8 mouse cellular contexts compared by ENCODE assay signal in genomic region chr17:46609721-46610514, GRCm38 (mm10). TPM values are rescaled to one million over a fixed set of nuclear protein-coding genes. Genes with fewer than 3 reads are reported as not detected.
A peak's percentile ranks its signal among the peaks of the same experiment; 100 is the strongest.
DNase-seq lines count a peak whose midpoint lies in the region; ATAC-seq and TF ChIP-seq lines count a peak whose summit lies in the region.

No protein-coding gene starts in this region.

- in situ Hi-C loops in ES-E14 (cut with MboI; ENCODE audit: low sequenced_read_pairs in 2 of 2, unreplicated experiment in 2 of 2) = no loop called here

- no peaks in the 10 kb centered on the region for H3K36me3 ChIP-seq in ES-E14 (ENCODE audit: control insufficient read depth, insufficient read depth, low read length, poor library complexity, severe bottlenecking)
- H3K36me3 ChIP-seq in liver, embryonic 16.5 days (ENCODE audit: control insufficient read depth, insufficient read depth) = no peaks in the 10 kb centered on the region
- H3K36me3 ChIP-seq in midbrain, embryonic 15.5 days (replicated peaks) = no peaks in the 10 kb centered on the region

- H3K4me2 ChIP-seq in liver, embryonic 16.5 days (ENCODE audit: low read depth, low read length) = peak overlapping the region; percentile 8; the same call in 1 of the 2 replicates
- H3K4me2 ChIP-seq in midbrain, embryonic 15.5 days = no peak overlapping the region

- H3K9me3 ChIP-seq in ES-E14 (ENCODE audit: control insufficient read depth, insufficient read depth, low read depth, low read length) = no peaks in the 10 kb centered on the region
- no peaks in the 10 kb centered on the region for H3K9me3 ChIP-seq in liver, embryonic 16.5 days (replicated peaks; ENCODE audit: control insufficient read depth, low read length)
- H3K9me3 ChIP-seq in midbrain, embryonic 15.5 days = no peaks in the 10 kb centered on the region

- 24% methylated on average over 15 of the region's 15 CpGs for WGBS in liver, embryonic 16.5 days (ENCODE audit: insufficient replicate concordance)
- 65% methylated on average over 15 of the region's 15 CpGs for WGBS in cerebellum, adult 2 months
- WGBS in midbrain, embryonic 15.5 days = 69% methylated on average over 15 of the region's 15 CpGs

- peak overlapping the region; percentile 42; the same call in 1 of the 2 replicates for H3K9ac ChIP-seq in ES-E14 (ENCODE audit: insufficient read depth, low read depth, low read length, poor library complexity, severe bottlenecking)
- no peak overlapping the region for H3K9ac ChIP-seq in liver, embryonic 16.5 days (ENCODE audit: low read depth, low read length)
- H3K9ac ChIP-seq in midbrain, embryonic 15.5 days = no peak overlapping the region

- no peak for TF ChIP-seq CTCF in cerebellum, adult 2 months (IDR thresholded peaks at IDR 0.05; ENCODE audit: borderline replicate concordance, insufficient read depth, low read depth, low read length)

- peaks cover 28 to 46% of the 10 kb centered on the region in 2 experiments for H3K4me1 ChIP-seq in ES-E14 (ENCODE audit: control insufficient read depth in 2 of 2, insufficient read depth in 2 of 2, low read length in 2 of 2, poor library complexity in 1 of 2)
- H3K4me1 ChIP-seq in liver, embryonic 16.5 days (ENCODE audit: control insufficient read depth, low read depth, low read length) = no peaks in the 10 kb centered on the region
- H3K4me1 ChIP-seq in cerebellum, adult 2 months (ENCODE audit: control insufficient read depth, insufficient read depth, low read length) = no peaks in the 10 kb centered on the region; the same call in 1 of the 2 replicates
- H3K4me1 ChIP-seq in midbrain, embryonic 15.5 days = peaks cover 15% of the 10 kb centered on the region

- intact Hi-C loops in heart, postnatal 14 days (cut with DNase I) = no loop called here
- intact Hi-C loops in left cerebral cortex, postnatal 14 days (cut with DNase I) = no loop called here

- TF ChIP-seq POLR2A in cerebellum, adult 2 months (IDR thresholded peaks at IDR 0.05; ENCODE audit: borderline replicate concordance, insufficient read depth, low read length) = no peak

- ATAC-seq in liver, embryonic 16.5 days (ENCODE audit: low read depth) = 0 out of 2 replicates have a peak, but pooled peaks have one; percentile 32
- ATAC-seq in midbrain, embryonic 15.5 days (replicated peaks) = no peak

- H3K27ac ChIP-seq in ES-E14 (ENCODE audit: insufficient read depth, low read depth, low read length, poor library complexity, severe bottlenecking) = peak overlapping the region; percentile 41; the same call in 1 of the 2 replicates
- H3K27ac ChIP-seq in liver, embryonic 16.5 days (ENCODE audit: low read length) = no peak overlapping the region
- no peak overlapping the region for H3K27ac ChIP-seq in cerebellum, adult 2 months (ENCODE audit: insufficient read depth, low read length)
- H3K27ac ChIP-seq in midbrain, embryonic 15.5 days = no peak overlapping the region

- DNase-seq in 3134 (ENCODE audit: extremely low read depth, insufficient read length, low spot score) (peak; percentile 75), ES-E14 (ENCODE audit: low read depth, low spot score) (no peak)
- DNase-seq in heart, postnatal 14 days = peak; percentile 33 to 47
- no peak for DNase-seq in cerebellum, adult 2 months
- no peak for DNase-seq in left cerebral cortex, postnatal 14 days (ENCODE audit: low spot score in 2 of 2)
- DNase-seq in spleen, postnatal 10 days (ENCODE audit: low spot score in 2 of 2) = no peak

- H3K27me3 ChIP-seq in liver, embryonic 16.5 days (ENCODE audit: control insufficient read depth, insufficient read depth, low read depth, low read length) = no peaks in the 10 kb centered on the region
- no peaks in the 10 kb centered on the region for H3K27me3 ChIP-seq in cerebellum, adult 2 months (ENCODE audit: control insufficient read depth, insufficient read depth, low read length)
- H3K27me3 ChIP-seq in midbrain, embryonic 15.5 days (replicated peaks) = no peaks in the 10 kb centered on the region

- peak overlapping the region; percentile 33; a peak in 3 of 4 replicates for H3K4me3 ChIP-seq in ES-E14 (ENCODE audit: insufficient read depth in 1 of 2, low read depth in 1 of 2, low read length in 2 of 2, poor library complexity in 1 of 2, severe bottlenecking in 1 of 2)
- H3K4me3 ChIP-seq in liver, embryonic 16.5 days (ENCODE audit: low read depth, low read length) = no peak overlapping the region
- no peak overlapping the region for H3K4me3 ChIP-seq in cerebellum, adult 2 months (replicated peaks; ENCODE audit: insufficient read depth, low read depth, low read length)
- no peak overlapping the region for H3K4me3 ChIP-seq in midbrain, embryonic 15.5 days

TF ChIP-seq in ES-E14, 5 proteins besides CTCF, POLR2A, EP300 and RAD21:
- TF ChIP-seq HCFC1 (IDR thresholded peaks at IDR 0.05; ENCODE audit: borderline replicate concordance, insufficient read depth, low read length) (no peak), ZNF384 (IDR thresholded peaks at IDR 0.05; ENCODE audit: low read depth, low read length) (no peak), MAFK (IDR thresholded peaks at IDR 0.05; ENCODE audit: insufficient read depth, low read depth, low read length) (no peak), ZC3H11A (IDR thresholded peaks at IDR 0.05; ENCODE audit: borderline replicate concordance, low read depth, low read length) (no peak), CHD2 (IDR thresholded peaks at IDR 0.05; ENCODE audit: low read depth, low read length) (no peak)
TF ChIP-seq in ES-E14: peak in this region for 0.

RNA-seq across cellular contexts. Expression of gene Ptk7, which starts 19.4 kb away (rescaled TPM):
- 200 and 384 TPM in 2 replicates for total RNA-seq in ES-E14 (2012; rRNA removed)
- 1 to 10 TPM; 9.1 to 9.2 TPM for total RNA-seq in heart, postnatal 14 days (2021)
- polyA plus RNA-seq in liver, embryonic 16.5 days (2015; fragmentation: Nextera tagmentation; extraction: Ambion mirVana) = 8.4 and 9.4 TPM in 2 replicates
- 5.5 and 5.9 TPM in 2 replicates for polyA plus RNA-seq in cerebellum, adult 2 months (2012; rRNA removed)
- 10 to 100 TPM; 13.8 to 13.9 TPM for total RNA-seq in left cerebral cortex, postnatal 14 days (2021)
- polyA plus RNA-seq in midbrain, embryonic 15.5 days (2015; fragmentation: Nextera tagmentation; extraction: Ambion mirVana) = 33.6 and 34.8 TPM in 2 replicates

RNA-seq across cellular contexts. Expression of gene Klc4, which starts 35.9 kb away (rescaled TPM):
- 17.8 and 20.7 TPM in 2 replicates for total RNA-seq in ES-E14 (2012; rRNA removed)
- 10 to 100 TPM; 24.5 to 25.3 TPM for total RNA-seq in heart, postnatal 14 days (2021)
- polyA plus RNA-seq in liver, embryonic 16.5 days (2015; fragmentation: Nextera tagmentation; extraction: Ambion mirVana) = 10.0 and 12.2 TPM in 2 replicates
- 28.1 and 29.8 TPM in 2 replicates for polyA plus RNA-seq in cerebellum, adult 2 months (2012; rRNA removed)
- total RNA-seq in left cerebral cortex, postnatal 14 days (2021) = 10 to 100 TPM; 15.8 to 16.5 TPM
- 42.5 and 44.5 TPM in 2 replicates for polyA plus RNA-seq in midbrain, embryonic 15.5 days (2015; fragmentation: Nextera tagmentation; extraction: Ambion mirVana)

RNA-seq across cellular contexts. Expression of gene Mrpl2, which starts 36.1 kb away (rescaled TPM):
- 205 and 261 TPM in 2 replicates for total RNA-seq in ES-E14 (2012; rRNA removed)
- 100 to 1,000 TPM; 106 to 121 TPM for total RNA-seq in heart, postnatal 14 days (2021)
- 58.1 and 67.0 TPM in 2 replicates for polyA plus RNA-seq in liver, embryonic 16.5 days (2015; fragmentation: Nextera tagmentation; extraction: Ambion mirVana)
- 67.5 and 68.2 TPM in 2 replicates for polyA plus RNA-seq in cerebellum, adult 2 months (2012; rRNA removed)
- 10 to 100 TPM; 45.6 to 54.2 TPM for total RNA-seq in left cerebral cortex, postnatal 14 days (2021)
- 60.6 and 74.5 TPM in 2 replicates for polyA plus RNA-seq in midbrain, embryonic 15.5 days (2015; fragmentation: Nextera tagmentation; extraction: Ambion mirVana)

RNA-seq across cellular contexts. Expression of gene Cul7, which starts 40.2 kb away (rescaled TPM):
- 88.5 and 96.1 TPM in 2 replicates for total RNA-seq in ES-E14 (2012; rRNA removed)
- total RNA-seq in heart, postnatal 14 days (2021) = 10 to 100 TPM; 30.3 to 37.6 TPM
- polyA plus RNA-seq in liver, embryonic 16.5 days (2015; fragmentation: Nextera tagmentation; extraction: Ambion mirVana) = 10.7 and 11.6 TPM in 2 replicates
- 43.3 and 44.5 TPM in 2 replicates for polyA plus RNA-seq in cerebellum, adult 2 months (2012; rRNA removed)
- total RNA-seq in left cerebral cortex, postnatal 14 days (2021) = 10 to 100 TPM; 30.2 to 33.4 TPM
- polyA plus RNA-seq in midbrain, embryonic 15.5 days (2015; fragmentation: Nextera tagmentation; extraction: Ambion mirVana) = 44.7 and 46.3 TPM in 2 replicates

RNA-seq across cellular contexts. Expression of gene Srf, which starts 53.9 kb away (rescaled TPM):
- 65.2 and 75.6 TPM in 2 replicates for total RNA-seq in ES-E14 (2012; rRNA removed)
- 100 to 1,000 TPM in 1 of 2 experiments, 10 to 100 TPM in 1; 93.0 to 109 TPM for total RNA-seq in heart, postnatal 14 days (2021)
- polyA plus RNA-seq in liver, embryonic 16.5 days (2015; fragmentation: Nextera tagmentation; extraction: Ambion mirVana) = 1.8 and 2.0 TPM in 2 replicates
- 53.0 and 59.2 TPM in 2 replicates for polyA plus RNA-seq in cerebellum, adult 2 months (2012; rRNA removed)
- 10 to 100 TPM; 52.0 to 65.9 TPM for total RNA-seq in left cerebral cortex, postnatal 14 days (2021)
- polyA plus RNA-seq in midbrain, embryonic 15.5 days (2015; fragmentation: Nextera tagmentation; extraction: Ambion mirVana) = 3.7 and 5.7 TPM in 2 replicates

Comparison
In these comparisons a context has a peak if more than half of its experiments do, and no peak if none do; other contexts are left out.
1. DNase-seq: peak in 3134 (single experiment) and heart, postnatal 14 days (2 of 2); none in ES-E14 (single experiment), cerebellum, adult 2 months (0 of 2), left cerebral cortex, postnatal 14 days (0 of 2) and spleen, postnatal 10 days (0 of 2).
2. H3K4me3 ChIP-seq: peak in ES-E14 (2 of 2); none in liver, embryonic 16.5 days (single experiment), cerebellum, adult 2 months (single experiment) and midbrain, embryonic 15.5 days (single experiment).
3. RNA of gene Ptk7, which starts 19.4 kb away (total RNA-seq): 200 to 384 TPM in ES-E14; 13.8 to 13.9 TPM in left cerebral cortex, postnatal 14 days and 9.1 to 9.2 TPM in heart, postnatal 14 days; every median in the first group is over 10 times any median in the second.